Mouse (Mus musculus) intestine, postnatal 0 days (tissue): Measurements from ENCODE around the gene Nrp1. TPM values are rescaled to one million over a fixed set of nuclear protein-coding genes. Genes with fewer than 3 reads are reported as not detected.
A peak's percentile ranks its signal among the peaks of the same experiment; 100 is the strongest.

Experiments used
- ATAC-seq: fragments of 200-750 bp; cut with Nextera tagmentation; 2 replicates; pipeline ENCODE4 v1.8.0; 2017; ENCODE audit warnings: mild to moderate bottlenecking, moderate TSS enrichment, moderate library complexity
- H3K27ac ChIP-seq: fragments of 300-500 bp; sonication (generic); 2 replicates; pipeline ENCODE4 v1.5.1; 2014; ENCODE audit warnings: mild to moderate bottlenecking, low read depth, low read length, moderate library complexity
- H3K27me3 ChIP-seq: fragments of 300-500 bp; sonication (generic); replicated peaks from 2 replicates; pipeline ENCODE4 v1.6.1; 2014; ENCODE audit warnings: low read length, mixed read lengths; ENCODE audit not compliant: control insufficient read depth, insufficient read depth
- H3K36me3 ChIP-seq: fragments of 300-500 bp; sonication (generic); 2 replicates; pipeline ENCODE4 v1.6.1; 2014; ENCODE audit warnings: mild to moderate bottlenecking, moderate library complexity; ENCODE audit not compliant: control insufficient read depth, insufficient read depth
- H3K4me1 ChIP-seq: fragments of 300-500 bp; sonication (generic); replicated peaks from 2 replicates; pipeline ENCODE4 v1.6.1; 2014; ENCODE audit warnings: antibody characterized with exemption, low read length, mixed read lengths; ENCODE audit not compliant: control insufficient read depth, insufficient read depth
- H3K4me2 ChIP-seq: fragments of 300-500 bp; sonication (generic); replicated peaks from 2 replicates; pipeline ENCODE4 v1.6.1; 2014; ENCODE audit warnings: low read depth, mild to moderate bottlenecking, moderate library complexity
- H3K4me3 ChIP-seq: fragments of 300-500 bp; sonication (generic); 2 replicates; pipeline ENCODE4 v1.5.1; 2014; ENCODE audit warnings: low read depth, low read length
- H3K9ac ChIP-seq: fragments of 300-500 bp; sonication (generic); 2 replicates; pipeline ENCODE4 v1.6.1; 2014; ENCODE audit warnings: mild to moderate bottlenecking, low read depth, low read length
- H3K9me3 ChIP-seq: fragments of 300-500 bp; sonication (generic); 2 replicates; pipeline ENCODE4 v1.6.1; 2016; ENCODE audit warnings: mixed run types; ENCODE audit not compliant: control insufficient read depth
- CTCF ChIP-seq: sonication (generic); IDR thresholded peaks from 2 replicates; pipeline ENCODE4 v1.5.1; 2016; ENCODE audit warnings: low read depth, mild to moderate bottlenecking, control low read depth, antibody characterized with exemption, moderate library complexity
- WGBS: fragments of 180-500 bp; shearing (Covaris S2); extraction: QIAGEN DNeasy Blood & Tissue Kit; methylation state at CpG from one replicate; pipeline ENCODE4 v1.1.7; 2014; 5-methylcytosine and 5-hydroxymethylcytosine counted together
- polyA plus RNA-seq: library from polyadenylated mRNA; unstranded; fragments of >200 nt; fragmentation: Nextera tagmentation; extraction: Ambion mirVana; gene quantifications from 2 replicates; pipeline ENCODE4 v1.2.1, GENCODE M21; 2015

The Nrp1 gene
- polyA plus RNA-seq, 1 experiment from 2014 or later, result 15.7 TPM

DNA sequence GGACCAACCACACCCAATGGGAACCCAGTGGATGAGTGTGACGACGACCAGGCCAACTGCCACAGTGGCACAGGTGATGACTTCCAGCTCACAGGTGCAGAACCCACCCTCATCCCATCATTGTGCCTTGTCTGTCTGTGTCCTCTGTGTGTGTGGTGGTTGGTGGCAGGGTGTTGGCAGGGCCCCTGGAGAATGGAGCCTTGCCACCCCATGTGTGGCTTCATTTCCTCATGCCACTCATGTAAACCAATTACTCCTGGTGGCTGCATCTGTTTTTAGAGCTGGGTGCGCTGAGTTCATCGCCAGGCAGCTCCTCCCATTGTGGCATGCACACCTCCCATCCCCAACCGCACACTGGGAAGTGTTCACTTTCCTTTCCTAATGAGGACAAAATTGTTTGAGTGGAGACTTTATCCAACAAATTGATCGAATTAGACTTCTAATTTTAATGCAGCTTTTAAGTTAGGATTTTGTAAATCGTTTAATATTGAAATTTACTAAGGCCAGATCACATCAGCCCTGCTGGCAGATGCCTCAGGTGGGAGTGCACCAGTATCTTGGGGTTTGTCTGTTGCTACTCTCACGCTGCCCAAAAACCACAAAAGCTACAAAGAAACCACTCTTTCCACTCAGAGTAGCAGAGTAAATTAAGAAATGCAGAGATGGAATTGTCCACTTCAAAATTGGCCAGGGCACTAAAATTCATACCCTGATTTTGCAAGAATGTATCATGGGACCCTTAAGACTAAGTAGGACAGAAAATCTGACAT is 122.7 kb downstream of the Nrp1 start:
- H3K4me2 ChIP-seq, result no peak overlapping the region
- TF ChIP-seq CTCF, result no peak
- H3K27me3 ChIP-seq, result no peaks in the 10 kb centered on the region
- no peaks in the 10 kb centered on the region for H3K9me3 ChIP-seq
- no peak overlapping the region for H3K9ac ChIP-seq
- H3K4me3 ChIP-seq, result no peak overlapping the region
- no peak overlapping the region for H3K27ac ChIP-seq
- 70% methylated on average over 8 of the region's 8 CpGs for WGBS
- H3K4me1 ChIP-seq, result no peaks in the 10 kb centered on the region
- ATAC-seq, result peak; percentile 43; the same call in 1 of the 2 replicates
- no peaks in the 10 kb centered on the region for H3K36me3 ChIP-seq

DNA sequence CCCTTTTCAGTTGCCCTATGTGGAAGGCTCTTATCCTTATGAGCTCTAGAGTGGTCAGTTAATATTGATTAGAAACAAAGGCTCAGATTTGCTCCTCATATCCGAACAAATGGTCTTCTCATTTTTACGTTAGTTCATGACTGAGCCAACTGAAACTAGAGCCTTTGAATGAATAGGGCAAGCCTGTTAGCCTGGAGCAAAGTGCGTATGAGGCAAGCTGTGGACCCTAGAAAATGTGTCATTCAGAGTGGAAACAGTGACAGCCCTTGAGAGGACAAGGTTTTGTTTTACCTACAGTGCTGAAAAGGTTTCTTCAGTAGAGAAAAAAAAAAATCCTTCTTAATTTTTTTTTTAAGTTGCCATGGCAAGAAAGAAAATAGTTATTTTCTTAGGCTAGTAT is 124.9 kb downstream of the Nrp1 start:
- Histone ChIP-seq H3K4me2 (no peak overlapping the region), H3K4me3 (no peak overlapping the region), H3K9me3 (no peaks in the 10 kb centered on the region), H3K27me3 (no peaks in the 10 kb centered on the region), H3K36me3 (no peaks in the 10 kb centered on the region), H3K9ac (no peak overlapping the region), H3K4me1 (peaks cover 4% of the 10 kb centered on the region; the same call in 1 of the 2 replicates), H3K27ac (no peak overlapping the region)
- WGBS, result 81% methylated on average over 3 of the region's 3 CpGs
- ATAC-seq, result no peak
- TF ChIP-seq CTCF, result no peak

DNA sequence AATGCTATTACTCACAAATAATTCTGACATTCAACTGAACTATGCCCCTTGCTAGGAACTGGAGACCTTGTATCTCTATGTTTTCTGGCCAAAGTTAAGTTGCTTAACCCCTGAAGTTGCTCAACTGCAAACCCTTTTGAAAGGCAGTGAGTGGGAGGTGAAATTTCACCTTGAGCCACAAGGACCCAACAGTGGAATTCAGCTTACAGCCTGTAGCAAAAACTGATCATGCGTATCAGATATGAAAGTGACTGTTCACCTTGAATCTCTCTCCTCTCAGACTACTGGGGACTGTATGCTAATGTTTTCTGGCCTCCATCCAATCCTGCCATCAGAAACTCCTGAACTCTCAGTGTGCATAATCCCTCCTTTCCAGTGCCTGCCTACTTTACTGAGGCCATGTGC is 126.3 kb downstream of the Nrp1 start:
- no peak for ATAC-seq
- Histone ChIP-seq H3K4me3 (no peak overlapping the region), H3K9me3 (no peaks in the 10 kb centered on the region), H3K36me3 (peaks cover 3% of the 10 kb centered on the region; the same call in 1 of the 2 replicates), H3K9ac (no peak overlapping the region), H3K4me2 (no peak overlapping the region), H3K27me3 (no peaks in the 10 kb centered on the region), H3K27ac (no peak overlapping the region), H3K4me1 (peaks cover 4% of the 10 kb centered on the region; the same call in 1 of the 2 replicates)
- no peak for TF ChIP-seq CTCF
- 61% methylated on average over 1 of the region's 1 CpGs for WGBS

DNA sequence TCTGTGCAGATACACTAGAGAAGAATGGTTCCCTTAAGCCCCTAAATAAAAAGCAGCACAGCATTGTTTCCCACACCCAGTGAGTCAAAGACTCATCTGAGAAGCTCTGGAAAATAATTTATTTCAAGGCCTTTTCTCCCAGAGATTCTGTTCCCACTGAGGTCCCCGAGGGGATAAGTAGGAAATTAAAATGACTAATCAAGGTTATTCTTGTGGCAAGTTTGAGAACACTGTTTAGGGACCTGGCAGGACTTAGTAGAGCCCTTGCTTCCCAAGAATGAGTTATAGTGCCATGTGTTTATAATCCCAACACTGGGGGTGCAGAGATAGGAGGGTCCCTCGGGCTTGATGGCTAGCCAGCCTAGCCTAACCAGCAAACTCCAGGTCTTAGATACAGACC is 127.6 kb downstream of the Nrp1 start:
- no peak for TF ChIP-seq CTCF
- Histone ChIP-seq H3K27me3 (no peaks in the 10 kb centered on the region), H3K36me3 (peaks cover 3% of the 10 kb centered on the region; the same call in 1 of the 2 replicates), H3K9me3 (no peaks in the 10 kb centered on the region), H3K4me1 (peaks cover 4% of the 10 kb centered on the region; the same call in 1 of the 2 replicates), H3K4me2 (no peak overlapping the region), H3K4me3 (no peak overlapping the region), H3K27ac (no peak overlapping the region), H3K9ac (no peak overlapping the region)
- 59% methylated on average over 2 of the region's 2 CpGs for WGBS
- ATAC-seq, result no peak

GRCm38 (mm10) chr8:128487966-128488931 is 129.8 kb downstream of the Nrp1 start:
- Histone ChIP-seq H3K27ac (no peak overlapping the region), H3K27me3 (no peaks in the 10 kb centered on the region), H3K9me3 (no peaks in the 10 kb centered on the region), H3K4me3 (no peak overlapping the region), H3K4me1 (peaks cover 4% of the 10 kb centered on the region; the same call in 1 of the 2 replicates), H3K9ac (no peak overlapping the region), H3K36me3 (peaks cover 3% of the 10 kb centered on the region; the same call in 1 of the 2 replicates), H3K4me2 (peak overlapping the region; percentile 18; the same call in 1 of the 2 replicates)
- 25% methylated on average over 10 of the region's 10 CpGs for WGBS
- TF ChIP-seq CTCF, result peak; percentile 33
- ATAC-seq, result 0 out of 2 replicates have a peak, but pooled peaks have one; percentile 33

DNA sequence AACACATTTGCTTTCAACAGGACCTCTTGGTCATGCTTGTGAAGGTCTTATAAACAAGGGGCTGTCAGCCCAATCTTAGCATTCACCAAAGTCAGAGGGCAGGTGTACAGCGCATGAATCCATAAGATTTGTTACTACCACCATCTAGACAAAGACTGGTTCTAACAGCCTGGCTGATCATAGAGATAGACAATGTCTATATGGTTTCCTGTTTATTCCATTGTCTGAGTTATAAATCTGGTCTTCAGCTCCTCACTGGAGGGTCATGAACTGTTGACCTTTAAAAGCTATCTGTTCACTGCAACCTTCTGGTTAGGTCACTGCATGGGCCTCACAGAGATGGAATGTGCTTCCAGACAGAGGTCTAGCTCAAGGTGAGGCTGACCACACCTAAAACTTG is 130.9 kb downstream of the Nrp1 start:
- Histone ChIP-seq H3K4me2 (no peak overlapping the region), H3K36me3 (peaks cover 11% of the 10 kb centered on the region; the same call in 1 of the 2 replicates), H3K9me3 (no peaks in the 10 kb centered on the region), H3K27ac (no peak overlapping the region), H3K4me3 (no peak overlapping the region), H3K9ac (no peak overlapping the region), H3K4me1 (peaks cover 4% of the 10 kb centered on the region; the same call in 1 of the 2 replicates), H3K27me3 (no peaks in the 10 kb centered on the region)
- TF ChIP-seq CTCF, result no peak
- 85% methylated on average over 1 of the region's 1 CpGs for WGBS
- ATAC-seq, result no peak
